ENCODE assay signal across 11 mouse cellular contexts in genomic region chr7:98694046-98694445, GRCm38 (mm10). TPM values are rescaled to one million over a fixed set of nuclear protein-coding genes. Genes with fewer than 3 reads are reported as not detected.
A peak's percentile ranks its signal among the peaks of the same experiment; 100 is the strongest.
DNase-seq lines count a peak whose midpoint lies in the region; ATAC-seq and TF ChIP-seq lines count a peak whose summit lies in the region.
"Had no signal": no experiment of that assay in that cellular context is flagged by ENCODE, and none has a peak within 500 bp of the region (broad histone marks: within the 10 kb centered on the region; RNA-seq: fewer than 3 reads in every experiment).

No protein-coding gene starts in this region.

- ATAC-seq in intestine, postnatal 0 days: no peak
- no peak for ATAC-seq in intestine, embryonic 15.5 days
- ATAC-seq in common myeloid progenitor, adult 5-6 weeks (replicated peaks; ENCODE audit: low read depth, poor library complexity, severe bottlenecking): peak; percentile 95
- ATAC-seq: forebrain, embryonic 14.5 days had no signal

- H3K36me3 ChIP-seq in intestine, postnatal 0 days (ENCODE audit: control insufficient read depth, insufficient read depth): no peaks in the 10 kb centered on the region
- no peaks in the 10 kb centered on the region for H3K36me3 ChIP-seq in intestine, embryonic 15.5 days
- H3K36me3 ChIP-seq: hindbrain, embryonic 15.5 days had no signal

- intact Hi-C loops in gastrocnemius, postnatal 36 days (cut with DNase I): no loop called here

- no peak for TF ChIP-seq CTCF in intestine, postnatal 0 days (IDR thresholded peaks at IDR 0.05; ENCODE audit: low read depth)

- peak; percentile 69 for DNase-seq in A20 (ENCODE audit: low read depth, low spot score)
- peak; percentile 90 for DNase-seq in naive thymus-derived CD4-positive, alpha-beta T cell, adult 2 months (ENCODE audit: low read depth)
- DNase-seq in adrenal gland, adult 2 months: no peak
- DNase-seq in gastrocnemius, postnatal 36 days: no peak
- DNase-seq in adrenal gland, postnatal 10 days: no peak
- DNase-seq: midbrain, embryonic 14.5 days had no signal

- H3K9me3 ChIP-seq in intestine, postnatal 0 days (ENCODE audit: control insufficient read depth): no peaks in the 10 kb centered on the region
- no peaks in the 10 kb centered on the region for H3K9me3 ChIP-seq in intestine, embryonic 15.5 days
- H3K9me3 ChIP-seq: hindbrain, embryonic 15.5 days had no signal

- H3K4me2 ChIP-seq in intestine, postnatal 0 days (replicated peaks; ENCODE audit: low read depth): no peak overlapping the region
- no peak overlapping the region for H3K4me2 ChIP-seq in intestine, embryonic 15.5 days (replicated peaks)
- H3K4me2 ChIP-seq: hindbrain, embryonic 15.5 days had no signal

- H3K9ac ChIP-seq in intestine, postnatal 0 days (ENCODE audit: low read depth, low read length): no peak overlapping the region
- H3K9ac ChIP-seq in intestine, embryonic 15.5 days: no peak overlapping the region
- H3K9ac ChIP-seq: hindbrain, embryonic 15.5 days had no signal

- H3K4me3 ChIP-seq in intestine, postnatal 0 days (ENCODE audit: low read depth, low read length): no peak overlapping the region
- H3K4me3 ChIP-seq in intestine, embryonic 15.5 days (replicated peaks): no peak overlapping the region
- H3K4me3 ChIP-seq: hindbrain, embryonic 15.5 days had no signal

- H3K27ac ChIP-seq in intestine, postnatal 0 days (ENCODE audit: low read depth, low read length): peak overlapping the region; percentile 22; the same call in 1 of the 2 replicates
- H3K27ac ChIP-seq in intestine, embryonic 15.5 days: no peak overlapping the region
- H3K27ac ChIP-seq: hindbrain, embryonic 15.5 days had no signal

- WGBS in intestine, postnatal 0 days: 65% methylated on average over 5 of the region's 5 CpGs
- 71% methylated on average over 5 of the region's 5 CpGs for WGBS in intestine, embryonic 15.5 days

- H3K4me1 ChIP-seq in intestine, postnatal 0 days (replicated peaks; ENCODE audit: control insufficient read depth, insufficient read depth, low read length): peaks cover 6% of the 10 kb centered on the region; the same call in 1 of the 2 replicates
- H3K4me1 ChIP-seq in intestine, embryonic 15.5 days (replicated peaks): peaks cover 5% of the 10 kb centered on the region
- H3K4me1 ChIP-seq: hindbrain, embryonic 15.5 days had no signal

- no peaks in the 10 kb centered on the region for H3K27me3 ChIP-seq in intestine, postnatal 0 days (replicated peaks; ENCODE audit: control insufficient read depth, insufficient read depth, low read length)
- no peaks in the 10 kb centered on the region for H3K27me3 ChIP-seq in intestine, embryonic 15.5 days (replicated peaks)
- H3K27me3 ChIP-seq: hindbrain, embryonic 15.5 days had no signal

RNA-seq across cellular contexts. Expression of gene Thap12, which starts 8.9 kb away (rescaled TPM):
- polyA plus RNA-seq in intestine, postnatal 0 days (2015; fragmentation: Nextera tagmentation; extraction: Ambion mirVana): 21.8 and 24.6 TPM in 2 replicates
- 41.8 and 43.4 TPM in 2 replicates for polyA plus RNA-seq in intestine, embryonic 15.5 days (2015; fragmentation: Nextera tagmentation; extraction: Ambion mirVana)
- total RNA-seq in common myeloid progenitor, adult 5-6 weeks (2017): 95.8 and 101 TPM in 2 replicates
- 10 to 100 TPM; 58.6 to 77.4 TPM for total RNA-seq in adrenal gland, adult 2 months (2021)
- 5.5 and 7.0 TPM in 2 replicates for polyA plus RNA-seq in adrenal gland, adult 2 months (2012; rRNA removed)
- 100 to 1,000 TPM in 1 of 2 experiments, 10 to 100 TPM in 1; 97.7 to 113 TPM for total RNA-seq in gastrocnemius, postnatal 36 days (2021)
- 10 to 100 TPM; 61.3 to 62.6 TPM for total RNA-seq in adrenal gland, postnatal 10 days (2021)

RNA-seq across cellular contexts. Expression of gene Emsy, which starts 37.5 kb away (rescaled TPM):
- polyA plus RNA-seq in intestine, postnatal 0 days (2015; fragmentation: Nextera tagmentation; extraction: Ambion mirVana): 5.8 and 7.0 TPM in 2 replicates
- polyA plus RNA-seq in intestine, embryonic 15.5 days (2015; fragmentation: Nextera tagmentation; extraction: Ambion mirVana): 15.7 and 19.6 TPM in 2 replicates
- 30.3 and 46.6 TPM in 2 replicates for total RNA-seq in common myeloid progenitor, adult 5-6 weeks (2017)
- total RNA-seq in adrenal gland, adult 2 months (2021): 10 to 100 TPM; 25.3 to 47.5 TPM
- 10.9 and 12.1 TPM in 2 replicates for polyA plus RNA-seq in adrenal gland, adult 2 months (2012; rRNA removed)
- total RNA-seq in gastrocnemius, postnatal 36 days (2021): 10 to 100 TPM; 16.0 to 16.5 TPM
- 10 to 100 TPM; 29.0 to 31.1 TPM for total RNA-seq in adrenal gland, postnatal 10 days (2021)

Comparison
In these comparisons a context has a peak if more than half of its experiments do, and no peak if none do; other contexts are left out.
1. DNase-seq: peak in A20 (single experiment) and naive thymus-derived CD4-positive, alpha-beta T cell, adult 2 months (single experiment); none in adrenal gland, adult 2 months (single experiment), gastrocnemius, postnatal 36 days (0 of 2) and adrenal gland, postnatal 10 days (single experiment).